In the genomic region with DNA sequence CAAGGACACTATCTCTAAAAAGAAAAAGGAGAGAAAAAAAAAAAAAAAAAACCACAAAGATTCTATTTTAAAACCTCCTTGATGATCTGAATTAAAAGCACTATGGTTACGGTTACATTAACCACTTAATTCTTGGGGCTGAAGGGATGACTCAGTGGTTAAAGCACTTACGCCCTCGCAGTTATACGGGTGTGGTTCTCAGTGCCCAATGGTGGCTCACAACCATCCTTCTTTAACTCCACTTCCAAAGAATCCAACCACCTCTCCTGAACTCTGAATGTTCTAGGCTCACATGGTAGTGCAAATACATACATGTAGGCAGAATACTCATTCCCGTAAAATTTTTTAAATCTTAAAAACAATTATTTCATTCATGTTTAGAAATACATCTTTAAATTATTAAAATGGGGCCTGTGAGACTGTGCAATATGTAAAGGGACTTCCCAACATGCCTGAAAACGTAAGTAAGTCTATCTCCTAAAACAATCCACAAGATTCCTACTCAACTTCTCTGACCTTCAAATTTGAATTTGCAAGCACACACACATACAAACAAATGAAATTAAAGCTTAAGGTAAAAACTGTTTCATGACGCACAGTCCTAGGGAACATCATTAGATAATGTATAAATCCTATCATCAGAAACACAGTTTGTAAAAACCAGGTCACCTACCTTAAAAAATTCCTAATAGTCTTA, we compare ENCODE assay signal across 8 mouse cellular contexts. TPM values are rescaled to one million over a fixed set of nuclear protein-coding genes. Genes with fewer than 3 reads are reported as not detected.
A peak's percentile ranks its signal among the peaks of the same experiment; 100 is the strongest.
DNase-seq lines count a peak whose midpoint lies in the region; ATAC-seq and TF ChIP-seq lines count a peak whose summit lies in the region.

No protein-coding gene starts in this region.

- peak overlapping the region; percentile 53 for H3K4me3 ChIP-seq in cerebellum, adult 2 months (replicated peaks; ENCODE audit: insufficient read depth, low read depth, low read length)
- peak overlapping the region; percentile 26 for H3K4me3 ChIP-seq in forebrain, postnatal 0 days (ENCODE audit: low read depth, low read length)
- 0 out of 2 replicates have a peak overlapping the region, but pooled peaks have one; percentile 11 for H3K4me3 ChIP-seq in liver, embryonic 13.5 days (replicated peaks)
- no peak overlapping the region for H3K4me3 ChIP-seq in kidney, adult 2 months (ENCODE audit: insufficient read depth, low read depth, low read length)

- H3K9ac ChIP-seq in forebrain, postnatal 0 days: peak overlapping the region; percentile 37
- H3K9ac ChIP-seq in liver, embryonic 13.5 days: peak overlapping the region; percentile 30; the same call in 1 of the 2 replicates

- no peaks in the 10 kb centered on the region for H3K27me3 ChIP-seq in cerebellum, adult 2 months (ENCODE audit: control insufficient read depth, insufficient read depth, low read length)
- H3K27me3 ChIP-seq in forebrain, postnatal 0 days (ENCODE audit: insufficient read depth, low read length): no peaks in the 10 kb centered on the region
- no peaks in the 10 kb centered on the region for H3K27me3 ChIP-seq in liver, embryonic 13.5 days
- no peaks in the 10 kb centered on the region for H3K27me3 ChIP-seq in kidney, adult 2 months (replicated peaks; ENCODE audit: control insufficient read depth, insufficient read depth, low read length)

- peaks cover 3% of the 10 kb centered on the region; the same call in 1 of the 2 replicates for H3K4me1 ChIP-seq in cerebellum, adult 2 months (ENCODE audit: control insufficient read depth, insufficient read depth, low read length)
- H3K4me1 ChIP-seq in forebrain, postnatal 0 days (ENCODE audit: insufficient read depth): peaks cover 13% of the 10 kb centered on the region; the same call in 1 of the 2 replicates
- peaks cover 39% of the 10 kb centered on the region for H3K4me1 ChIP-seq in liver, embryonic 13.5 days (replicated peaks)
- H3K4me1 ChIP-seq in kidney, adult 2 months (ENCODE audit: control insufficient read depth, insufficient read depth, low read length): peaks cover 3% of the 10 kb centered on the region

- WGBS in cerebellum, adult 2 months: 6% methylated on average over 7 of the region's 7 CpGs
- 40% methylated on average over 7 of the region's 7 CpGs for WGBS in forebrain, postnatal 0 days
- WGBS in liver, embryonic 13.5 days (ENCODE audit: insufficient replicate concordance): 63% methylated on average over 7 of the region's 7 CpGs
- WGBS in kidney, adult 2 months: 24% methylated on average over 7 of the region's 7 CpGs

- no peaks in the 10 kb centered on the region for H3K9me3 ChIP-seq in forebrain, postnatal 0 days (ENCODE audit: low read length)
- no peaks in the 10 kb centered on the region for H3K9me3 ChIP-seq in liver, embryonic 13.5 days (replicated peaks)

- ATAC-seq in forebrain, postnatal 0 days: no peak
- ATAC-seq in liver, embryonic 13.5 days (ENCODE audit: low read depth): peak; percentile 80

- H3K4me2 ChIP-seq in forebrain, postnatal 0 days (ENCODE audit: low read depth): peak overlapping the region; percentile 46
- peak overlapping the region; percentile 43 for H3K4me2 ChIP-seq in liver, embryonic 13.5 days

- peaks cover 13% of the 10 kb centered on the region for H3K36me3 ChIP-seq in forebrain, postnatal 0 days (ENCODE audit: insufficient read depth)
- H3K36me3 ChIP-seq in liver, embryonic 13.5 days: peaks cover 39% of the 10 kb centered on the region
- H3K36me3 ChIP-seq in kidney, adult 2 months (ENCODE audit: control insufficient read depth, insufficient read depth, low read length): peaks cover 15% of the 10 kb centered on the region

- no peak for TF ChIP-seq POLR2A in cerebellum, adult 2 months (IDR thresholded peaks at IDR 0.05; ENCODE audit: borderline replicate concordance, insufficient read depth, low read length)
- no peak for TF ChIP-seq POLR2A in kidney, adult 2 months (IDR thresholded peaks at IDR 0.05; ENCODE audit: low read depth, low read length)

- no peak for TF ChIP-seq CTCF in cerebellum, adult 2 months (IDR thresholded peaks at IDR 0.05; ENCODE audit: borderline replicate concordance, insufficient read depth, low read depth, low read length)
- no peak for TF ChIP-seq CTCF in forebrain, postnatal 0 days (IDR thresholded peaks at IDR 0.05; ENCODE audit: low read depth)
- no peak for TF ChIP-seq CTCF in kidney, adult 2 months (conservative IDR thresholded peaks at IDR 0.05; ENCODE audit: insufficient read depth, insufficient read length, low read depth, low read length)

- no peak overlapping the region for H3K27ac ChIP-seq in cerebellum, adult 2 months (ENCODE audit: insufficient read depth, low read length)
- H3K27ac ChIP-seq in forebrain, postnatal 0 days (ENCODE audit: low read depth, low read length): no peak overlapping the region
- H3K27ac ChIP-seq in liver, embryonic 13.5 days: peak overlapping the region; percentile 76
- no peak overlapping the region; the same call in 1 of the 2 replicates for H3K27ac ChIP-seq in kidney, adult 2 months (ENCODE audit: insufficient read depth, low read depth, low read length)

- no peak for DNase-seq in cerebellum, adult 2 months
- DNase-seq in cerebellum, adult 18-20 months: no peak
- peak; percentile 67 for DNase-seq in CD4-positive, CD25-positive, alpha-beta regulatory T cell, adult 2 months (ENCODE audit: low read depth, low spot score)
- no peak for DNase-seq in forebrain, postnatal 0 days
- no peak for DNase-seq in liver, embryonic 13.5 days
- peak; percentile 0 for DNase-seq in yolk sac, embryonic 10.5 days (ENCODE audit: low spot score)
- no peak for DNase-seq in kidney, adult 2 months
- DNase-seq in ovary, postnatal 10 days (ENCODE audit: low spot score): no peak

RNA-seq across cellular contexts. Expression of gene Chd2, which starts 10.6 kb away (rescaled TPM):
- polyA plus RNA-seq in cerebellum, adult 2 months (2012; rRNA removed): 49.2 and 50.5 TPM in 2 replicates
- total RNA-seq in forebrain, postnatal 0 days (2014; rRNA removed): 31.9 and 53.9 TPM in 2 replicates
- 20.2 and 32.0 TPM in 2 replicates for polyA plus RNA-seq in forebrain, postnatal 0 days (2015; fragmentation: Nextera tagmentation; extraction: Ambion mirVana)
- 18.8 and 25.6 TPM in 2 replicates for polyA plus RNA-seq in liver, embryonic 13.5 days (2015; fragmentation: Nextera tagmentation; extraction: Ambion mirVana)
- 33.9 and 36.9 TPM in 2 replicates for polyA plus RNA-seq in kidney, adult 2 months (2012; rRNA removed)

Comparison
In these comparisons a context has a peak if more than half of its experiments do, and no peak if none do; other contexts are left out.
1. DNase-seq: peak in CD4-positive, CD25-positive, alpha-beta regulatory T cell, adult 2 months (single experiment) and yolk sac, embryonic 10.5 days (single experiment); none in cerebellum, adult 2 months (0 of 2), cerebellum, adult 18-20 months (0 of 2), forebrain, postnatal 0 days (single experiment), liver, embryonic 13.5 days (single experiment), kidney, adult 2 months (single experiment) and ovary, postnatal 10 days (single experiment).